Mouse (Mus musculus) heart, adult 2 months (tissue): ENCODE data around the gene Cisd1.

Experiments used
- CTCF ChIP-seq: fragments of 200-600 bp; IDR thresholded peaks from 2 replicates; pipeline ENCODE4 v1.8.1; 2022; ENCODE audit warnings: antibody characterized with exemption, mild to moderate bottlenecking, moderate library complexity
- EP300 ChIP-seq: fragments of 200-500 bp; IDR thresholded peaks from 2 replicates; pipeline ENCODE4 v1.6.1; 2011; ENCODE audit warnings: low read depth, low read length, control low read depth; ENCODE audit not compliant: insufficient read depth
- POLR2A ChIP-seq: fragments of 200-500 bp; IDR thresholded peaks from 2 replicates; pipeline ENCODE4 v1.6.1; 2011; ENCODE audit warnings: mild to moderate bottlenecking, low read depth, low read length, control low read depth; ENCODE audit not compliant: insufficient read depth

DNA sequence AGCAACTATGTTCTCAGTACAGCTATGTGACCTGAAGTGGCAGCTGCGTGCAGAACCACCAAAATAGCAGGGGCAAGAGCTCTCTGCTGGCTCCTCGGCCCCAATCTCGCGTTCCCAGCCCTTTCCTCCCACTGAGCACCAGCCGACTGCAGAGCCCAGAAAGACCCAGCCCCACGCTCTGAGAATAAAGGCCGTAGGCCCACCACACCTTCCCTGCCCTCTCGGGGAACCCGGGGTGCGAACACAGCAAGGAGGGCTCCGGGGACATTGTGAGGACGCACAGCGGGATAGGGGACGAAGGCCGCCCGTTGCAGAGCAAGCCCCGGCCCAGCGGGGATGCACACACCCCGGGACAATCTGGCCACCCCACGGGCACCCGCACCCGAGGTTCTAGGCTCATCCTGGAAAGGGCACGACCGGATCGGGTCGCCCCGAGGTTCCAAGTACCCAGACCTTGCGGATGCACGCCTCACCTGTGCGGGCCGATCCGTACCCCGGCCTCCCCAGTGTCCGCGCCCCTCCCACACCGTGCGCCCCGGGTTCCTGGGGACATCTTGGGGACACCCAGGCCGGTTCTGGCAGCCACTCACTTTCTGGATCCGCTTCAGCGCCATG, 60.1 kb downstream of the Cisd1 start:
- no peak for TF ChIP-seq CTCF
- no peak for TF ChIP-seq POLR2A
- TF ChIP-seq EP300: no peak
